Mouse (Mus musculus): ENCODE results near the gene Ptpa.
"Not testable (repeated sequence)": the region's sequence is repeated elsewhere in the genome, so short reads cannot be mapped to it uniquely, and the experiment has no call there.

Ptpa gene

DNA sequence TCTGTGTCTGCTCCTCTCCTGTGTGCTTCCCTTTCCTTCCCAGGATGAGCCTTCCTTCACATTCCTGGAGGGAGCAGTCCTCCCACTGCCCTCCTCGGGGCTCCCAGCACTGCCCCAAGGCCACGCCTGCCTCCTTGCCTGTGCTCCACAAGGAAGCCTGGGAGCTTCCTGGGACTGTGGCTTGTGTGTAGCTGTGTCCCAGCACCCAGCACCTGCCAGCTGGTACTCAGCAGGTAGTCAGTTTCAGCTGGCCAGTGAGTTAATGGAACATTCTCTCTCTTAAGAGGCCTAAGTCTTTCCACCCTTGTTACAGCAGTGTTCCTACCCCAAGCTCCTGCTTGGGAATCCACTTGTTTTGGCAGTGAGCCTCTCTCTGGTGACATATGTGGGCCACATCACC is 13.0 kb upstream of the Ptpa start:
- DNase-seq, result peak; percentile 45 to 58

DNA sequence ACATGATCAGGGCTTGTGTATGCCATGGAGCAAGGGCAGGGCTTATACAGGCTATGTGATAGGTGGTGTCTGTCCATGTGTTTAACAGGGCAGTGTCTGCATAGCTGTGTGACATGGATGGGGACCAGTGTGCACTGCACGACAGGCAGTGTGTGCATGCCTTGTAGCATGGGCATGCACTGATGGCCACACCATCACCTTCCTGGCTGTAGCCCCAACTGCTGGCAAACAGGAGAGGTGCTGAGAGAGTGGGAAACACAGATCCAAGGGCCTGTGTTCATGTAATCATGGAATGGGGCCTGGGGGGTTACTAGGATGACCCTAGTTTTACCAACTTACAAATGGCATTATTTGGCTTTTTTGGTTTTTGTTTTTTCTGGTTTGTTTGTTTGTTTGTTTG is 12.0 kb upstream of the Ptpa start:
- peak; percentile 57 to 63 for DNase-seq

- no peak for DNase-seq
Measured at GRCm38 (mm10) chr2:30407221-30407620, 8.6 kb upstream of the Ptpa start.

GRCm38 (mm10) chr2:30407778-30408177 is 8.1 kb upstream of the Ptpa start:
- no peak for DNase-seq

DNA sequence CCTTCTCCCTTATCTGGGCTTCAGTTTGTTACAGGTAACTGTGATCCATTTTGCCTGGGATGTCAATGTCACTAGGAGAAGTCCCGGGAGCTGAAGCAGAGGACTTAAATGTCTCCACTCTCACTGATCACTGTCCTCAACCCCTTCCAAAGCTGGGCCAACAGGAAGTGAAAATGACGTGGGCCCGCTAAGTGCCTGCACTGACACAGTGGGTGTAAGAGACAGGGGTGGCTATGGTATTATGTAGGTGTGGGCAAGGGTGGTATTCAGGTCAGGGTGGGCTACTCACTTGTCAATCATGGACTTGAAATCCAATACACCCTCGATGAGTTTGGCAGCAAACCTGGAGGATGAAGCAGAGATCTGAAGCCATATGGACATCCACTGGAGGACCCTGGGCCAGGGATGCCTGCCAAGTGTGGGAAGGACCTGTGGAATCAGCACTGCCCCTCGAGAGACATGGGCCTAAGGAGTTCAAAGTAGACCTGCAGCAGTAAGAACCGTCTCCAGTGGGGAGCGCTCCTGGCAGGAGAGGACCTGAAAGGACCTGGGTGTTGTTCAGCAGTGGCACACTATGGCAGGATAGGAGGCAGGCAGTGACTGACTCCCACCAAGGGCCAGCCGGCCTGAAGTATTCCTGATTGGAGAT is 7.3 kb upstream of the Ptpa start:
- DNase-seq, result peak in 1 of 2 experiments; percentile 52

DNA sequence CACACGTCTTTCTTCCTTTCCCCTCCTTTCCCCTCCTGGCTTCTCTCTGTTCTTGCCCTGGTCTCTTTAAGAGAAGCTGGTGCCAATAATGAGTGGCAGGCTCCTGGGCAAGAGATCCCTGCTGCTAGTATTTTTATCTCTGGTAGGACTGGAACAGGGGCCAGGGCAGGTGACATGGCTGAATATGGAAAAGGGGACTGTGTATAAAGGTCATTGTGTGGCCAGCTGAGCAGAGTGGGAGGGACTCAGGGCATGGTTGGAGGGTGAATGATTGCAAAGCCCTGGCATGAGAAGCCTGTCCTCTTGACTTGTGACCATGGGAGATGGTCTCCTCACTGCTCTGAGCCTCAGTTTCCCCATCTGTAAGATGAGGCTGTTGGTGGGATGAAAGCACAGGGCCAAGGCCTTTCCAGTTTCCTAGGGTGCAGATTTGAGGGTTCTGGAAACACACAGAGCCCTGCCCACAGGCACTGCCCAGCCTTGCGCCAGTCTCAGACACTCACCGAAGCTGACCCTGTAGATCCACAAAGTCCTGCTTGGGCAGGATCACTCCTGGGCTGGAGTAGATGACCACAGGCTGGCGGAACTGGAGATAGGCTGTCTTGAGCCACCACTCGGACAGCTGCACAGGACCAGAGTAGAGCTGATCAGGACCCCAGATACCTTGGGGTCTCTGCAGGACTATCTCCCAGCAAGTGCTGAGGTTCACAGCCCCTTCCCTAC is 6.2 kb upstream of the Ptpa start:
- no peak for DNase-seq

DNA sequence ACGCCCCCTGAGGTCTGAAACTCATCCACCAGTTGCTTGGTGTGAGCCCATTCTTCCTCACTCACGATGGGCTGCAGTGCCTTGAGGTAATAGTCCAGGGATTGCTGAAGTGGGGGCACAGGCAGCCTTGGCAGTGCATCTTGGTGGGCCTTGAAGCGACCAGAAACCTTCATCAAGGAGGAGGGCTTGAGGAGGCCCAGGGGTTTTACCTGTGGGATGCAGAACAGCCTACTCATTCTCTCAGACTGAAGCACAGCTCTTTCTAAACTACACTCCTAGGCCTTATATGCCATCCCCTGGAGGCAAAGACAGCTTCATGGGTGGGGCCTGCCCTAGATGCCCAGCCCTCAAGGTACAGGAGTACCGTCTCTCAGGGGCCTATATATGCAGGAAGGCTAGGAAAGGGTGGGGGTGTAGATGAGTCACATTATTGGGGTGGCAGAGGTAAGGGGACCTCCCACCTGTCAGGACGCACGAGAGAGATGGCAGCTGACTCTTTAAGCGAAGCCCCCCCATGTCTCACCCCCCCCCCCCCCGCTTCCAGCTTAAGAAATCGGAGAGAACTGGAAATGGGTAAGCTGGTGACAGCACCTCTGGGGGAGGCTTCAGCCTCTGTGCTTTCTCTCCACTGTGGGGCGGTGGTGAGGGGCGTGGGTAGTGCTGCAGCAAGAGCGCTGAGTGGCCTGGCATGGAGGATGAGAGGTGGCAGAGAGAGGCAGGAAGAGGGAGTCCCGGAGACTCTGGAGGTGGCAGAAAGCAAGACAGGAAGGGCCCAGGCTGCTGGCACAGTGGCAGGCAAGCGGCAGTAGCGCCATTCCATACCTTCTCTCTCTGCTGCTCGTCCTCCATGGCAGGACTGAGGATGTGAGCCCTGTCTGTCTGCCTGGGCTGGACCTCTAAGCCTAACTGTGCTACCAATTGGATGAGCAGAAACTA is 2.5 kb upstream of the Ptpa start:
- peak in 1 of 2 experiments; percentile 42 for DNase-seq

GRCm38 (mm10) chr2:30414101-30414500 is 1.7 kb upstream of the Ptpa start:
- peak; percentile 58 to 61 for DNase-seq

GRCm38 (mm10) chr2:30414681-30415080 is 1.2 kb upstream of the Ptpa start:
- no peak for DNase-seq

GRCm38 (mm10) chr2:30415157-30415935 is 493 bp upstream of the Ptpa start, which contains the start of gene Crat:
Gene Crat (minus strand): TSS chr2:30415813.
- DNase-seq, result peak; percentile 91 to 95

DNA sequence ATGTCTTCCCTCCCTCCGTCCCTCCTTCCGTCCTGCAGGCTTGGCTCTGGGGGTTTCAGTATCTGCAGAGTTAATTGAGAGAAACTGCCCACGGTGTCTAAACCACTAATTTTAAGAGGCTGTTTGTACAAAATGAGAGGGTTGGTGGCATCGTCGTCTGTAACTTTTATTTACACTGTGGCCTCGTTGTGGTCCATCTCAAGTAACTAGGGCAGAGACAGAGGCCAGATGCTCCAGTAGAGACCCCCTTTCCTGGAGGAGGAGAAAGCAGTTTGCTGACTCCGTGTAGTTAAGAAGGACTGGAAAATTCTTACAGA is 768 bp downstream of the Ptpa start:
- no peak for DNase-seq

DNA sequence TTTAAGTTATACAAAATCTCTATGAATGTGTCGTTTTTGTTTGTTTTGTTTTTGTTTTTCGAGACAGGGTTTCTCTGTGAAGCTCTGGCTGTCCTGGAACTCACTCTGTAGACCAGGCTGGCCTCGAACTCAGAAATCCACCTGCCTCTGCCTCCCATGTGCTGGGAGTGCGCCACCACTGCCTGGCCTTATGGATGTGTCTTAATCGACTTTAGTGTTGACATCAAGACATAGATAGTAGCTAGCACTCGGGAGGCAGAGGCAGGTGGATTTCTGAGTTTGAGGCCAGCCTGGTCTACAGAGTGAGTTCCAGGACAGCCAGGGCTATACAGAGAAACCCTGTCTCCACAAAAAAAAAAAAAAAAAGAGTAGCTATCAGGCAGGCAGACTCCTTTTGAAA is 1.3 kb downstream of the Ptpa start:
- DNase-seq, result not testable (repeated sequence)

DNA sequence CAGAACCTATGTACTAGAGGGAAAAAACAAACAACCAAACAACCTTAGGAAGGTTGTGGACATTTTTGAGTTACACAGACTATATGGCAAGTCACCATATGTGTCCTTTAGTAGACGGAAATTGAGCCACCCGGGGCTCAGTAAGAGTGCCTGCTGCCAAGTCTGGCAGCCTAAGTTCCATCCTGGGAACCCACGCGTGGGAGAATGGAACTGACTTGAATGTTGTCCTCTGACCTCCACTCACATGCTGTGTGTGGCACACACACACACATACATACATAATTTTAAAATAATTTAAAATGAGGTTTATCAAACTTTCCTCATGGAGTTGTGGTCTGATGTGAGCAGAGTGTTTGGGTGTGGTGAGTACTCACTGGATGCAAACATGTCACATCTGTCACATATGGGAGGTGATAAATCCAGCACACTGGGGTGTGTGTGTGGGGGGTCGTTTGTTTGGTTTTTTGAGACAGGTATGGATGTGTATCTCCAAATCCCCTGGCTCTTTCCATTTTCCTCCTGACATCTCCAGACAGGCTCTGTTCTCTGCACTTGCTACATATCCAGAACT is 1.8 kb downstream of the Ptpa start:
- no peak for DNase-seq

DNA sequence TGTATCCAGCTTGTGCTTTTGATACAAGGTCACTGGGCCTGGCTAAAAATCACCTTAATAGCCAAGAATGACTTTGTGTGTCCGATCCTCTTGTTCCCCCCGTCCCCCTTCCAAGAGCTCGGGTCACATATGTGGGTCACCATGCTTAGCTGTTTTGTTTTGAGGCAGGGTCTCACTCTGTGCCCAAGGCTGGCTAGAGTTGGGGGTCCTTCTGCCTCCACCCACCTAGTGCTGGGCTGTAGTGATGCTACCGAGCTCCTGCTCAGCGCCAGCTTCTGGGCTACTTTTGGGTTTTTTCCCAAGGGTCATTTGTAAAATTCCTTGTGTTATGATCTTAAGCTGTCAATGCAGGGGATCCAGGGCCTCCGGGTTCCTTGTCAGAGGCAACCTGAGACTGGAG is 2.4 kb downstream of the Ptpa start:
- DNase-seq, result no peak

GRCm38 (mm10) chr2:30419112-30419511 is 3.3 kb downstream of the Ptpa start:
- DNase-seq, result no peak

DNA sequence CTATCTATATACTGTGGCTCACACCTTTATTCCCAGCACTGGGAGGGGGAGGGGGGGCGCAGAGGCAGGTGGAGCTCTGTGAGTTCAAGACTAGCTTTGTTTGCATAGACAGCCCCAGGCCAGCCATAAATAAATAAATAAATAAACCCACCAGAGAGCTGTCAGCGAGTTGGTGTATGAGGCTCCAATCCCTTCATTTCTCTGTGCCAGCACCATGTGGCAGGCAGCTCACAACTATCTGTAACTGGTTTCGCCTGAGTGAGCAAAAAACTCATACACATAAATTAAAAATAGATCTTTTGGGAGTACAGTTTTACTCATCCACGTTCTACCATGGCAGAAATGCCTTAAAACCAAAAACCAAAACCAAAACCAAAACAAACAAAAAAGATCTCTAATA is 5.6 kb downstream of the Ptpa start:
- DNase-seq, result no peak

GRCm38 (mm10) chr2:30429156-30429555 is 13.3 kb downstream of the Ptpa start:
- peak; percentile 47 to 50 for DNase-seq

DNA sequence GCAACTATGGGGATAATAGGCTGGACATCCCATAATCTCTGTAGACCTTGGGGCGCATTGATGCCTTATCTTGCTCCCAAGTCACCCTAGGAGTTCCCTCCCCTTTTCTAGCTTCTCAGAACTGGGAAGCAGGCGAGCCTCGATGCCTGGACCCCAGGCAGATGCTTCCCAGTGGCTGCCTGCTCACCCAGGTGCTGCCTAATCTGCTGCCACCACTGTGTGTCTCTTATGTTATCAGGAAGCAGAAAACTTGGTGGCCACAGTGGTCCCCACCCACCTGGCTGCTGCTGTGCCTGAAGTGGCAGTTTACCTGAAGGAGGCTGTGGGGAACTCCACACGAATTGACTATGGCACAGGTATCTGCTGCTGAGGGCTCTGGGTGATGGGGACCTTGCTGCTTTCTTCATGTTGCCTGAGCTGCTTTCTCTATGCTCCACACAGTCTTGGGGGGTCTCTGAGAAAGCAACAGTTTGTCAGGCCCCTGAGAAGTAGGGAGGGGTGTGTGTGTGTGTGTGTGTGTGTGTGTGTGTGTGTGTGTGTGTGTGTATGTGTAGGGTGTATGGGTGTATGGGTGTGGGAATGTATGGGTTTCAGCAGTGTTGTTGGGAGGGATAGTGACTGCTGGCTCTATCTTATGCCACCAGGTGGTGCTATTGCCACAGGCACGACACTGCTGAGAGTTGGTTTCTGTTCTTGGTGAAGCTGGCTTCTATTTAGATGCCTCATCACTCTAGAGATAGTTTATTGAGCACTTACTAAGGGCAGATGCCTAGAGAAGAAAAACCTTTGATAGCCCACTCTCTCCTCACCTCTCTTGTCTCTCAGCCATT is 19.7 kb downstream of the Ptpa start:
- peak; percentile 84 to 89 for DNase-seq

DNA sequence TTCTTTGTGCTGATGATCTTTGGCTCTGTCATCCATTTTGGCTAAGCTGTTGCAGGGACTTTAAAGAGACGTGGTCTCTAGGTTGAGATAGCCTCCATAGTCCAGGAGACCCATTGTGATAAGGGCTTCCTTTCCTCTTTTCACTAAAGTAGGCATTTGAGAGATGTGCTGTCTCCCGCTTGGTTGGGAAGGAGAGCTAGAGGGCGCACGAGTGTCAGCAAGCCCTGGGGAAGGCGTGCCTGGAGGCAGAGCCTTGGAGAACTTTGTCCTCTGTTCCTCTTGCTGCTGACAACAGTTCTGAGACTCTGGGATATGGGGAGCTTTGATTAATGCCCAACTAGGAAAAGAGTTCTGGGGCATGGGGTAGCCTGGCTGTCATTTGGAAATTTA is 20.3 kb downstream of the Ptpa start:
- peak; percentile 58 to 65 for DNase-seq

- DNase-seq, result no peak
Measured at GRCm38 (mm10) chr2:30436809-30437208, 21.0 kb downstream of the Ptpa start.

- no peak for DNase-seq
Measured at GRCm38 (mm10) chr2:30437791-30438190, 22.0 kb downstream of the Ptpa start.
